Mouse (Mus musculus): ENCODE measurements around the gene C1ra.
"Not testable (repeated sequence)": the region's sequence is repeated elsewhere in the genome, so short reads cannot be mapped to it uniquely, and the experiment has no call there.

DNA sequence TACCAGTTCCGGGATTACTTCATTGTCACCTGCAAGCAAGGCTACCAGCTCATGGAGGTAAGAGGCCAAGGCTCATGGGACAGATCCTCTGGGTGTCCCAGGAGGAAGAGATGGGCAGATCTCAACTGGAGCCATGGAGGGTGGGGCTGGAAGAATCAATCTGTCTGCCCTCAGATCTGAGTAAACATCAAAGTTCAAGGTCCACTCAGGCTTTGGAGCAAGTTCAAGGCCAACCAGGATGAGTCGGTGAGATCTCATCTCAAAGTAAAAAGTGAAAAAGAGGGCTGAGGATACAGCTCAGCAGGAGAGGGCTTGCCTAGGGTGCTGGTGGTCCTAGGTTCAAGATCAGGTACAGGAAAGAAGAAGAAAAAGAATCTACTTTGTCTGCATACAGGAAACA lies 49.4 kb downstream of the C1ra start:
- TF ChIP-seq POLR2A (IDR thresholded peaks at IDR 0.05; ENCODE audit: borderline replicate concordance, control insufficient read depth, low read depth, low read length); CTCF (IDR thresholded peaks at IDR 0.05; ENCODE audit: control insufficient read depth, insufficient read depth, low read length): not testable (repeated sequence)
